Mouse (Mus musculus): ENCODE data around the gene Ccl27a.

The Ccl27a gene

DNA sequence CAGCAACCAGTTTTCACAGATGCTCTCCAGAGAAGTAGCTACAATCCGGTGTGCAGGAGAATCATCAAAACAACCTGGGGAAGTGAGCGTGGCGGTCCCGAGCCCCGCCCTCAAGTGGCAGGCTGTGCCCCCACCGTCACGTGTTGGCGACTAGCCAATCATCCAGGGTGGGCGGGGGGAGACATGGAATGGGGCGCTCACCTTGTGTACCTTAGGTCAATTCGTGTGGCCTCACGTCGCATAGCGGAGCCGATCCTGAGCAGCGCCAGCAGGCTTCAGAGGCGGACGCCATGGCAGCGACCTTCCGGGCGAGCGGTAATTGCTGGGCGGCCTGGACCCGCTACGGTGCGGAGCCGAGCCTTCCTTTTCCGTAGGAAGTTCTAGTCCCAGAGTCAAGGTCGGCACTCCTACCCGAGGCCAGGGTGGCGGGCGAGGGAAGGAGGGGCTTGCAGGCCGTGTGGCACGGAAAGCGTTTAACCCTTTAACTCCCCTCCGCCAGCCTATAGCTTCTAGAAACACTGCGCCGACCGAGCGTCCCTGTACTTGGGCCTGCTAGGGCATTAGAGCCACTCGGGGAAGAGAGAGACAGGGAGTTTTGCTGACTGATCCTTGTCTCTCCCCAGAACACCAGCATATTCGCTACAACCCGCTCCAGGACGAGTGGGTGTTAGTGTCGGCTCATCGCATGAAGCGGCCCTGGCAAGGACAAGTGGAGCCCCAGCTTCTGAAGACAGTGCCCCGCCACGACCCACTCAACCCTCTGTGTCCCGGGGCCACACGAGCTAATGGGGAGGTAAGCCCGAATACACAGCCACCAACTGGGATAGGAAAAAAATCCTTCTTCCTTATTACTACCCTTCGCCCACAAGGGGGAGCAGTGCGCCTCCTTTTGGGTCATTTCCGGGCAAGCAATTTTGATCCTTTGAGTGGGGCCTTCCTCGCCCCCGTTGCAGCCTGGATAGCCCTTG is 18.4 kb downstream of the Ccl27a start, which contains the start of gene Sigmar1:
TSS of gene Sigmar1 (minus strand) at position 820 of the 968 bp plus-strand sequence.
- peak; percentile 95 for DNase-seq (ENCODE audit: low read depth)

DNA sequence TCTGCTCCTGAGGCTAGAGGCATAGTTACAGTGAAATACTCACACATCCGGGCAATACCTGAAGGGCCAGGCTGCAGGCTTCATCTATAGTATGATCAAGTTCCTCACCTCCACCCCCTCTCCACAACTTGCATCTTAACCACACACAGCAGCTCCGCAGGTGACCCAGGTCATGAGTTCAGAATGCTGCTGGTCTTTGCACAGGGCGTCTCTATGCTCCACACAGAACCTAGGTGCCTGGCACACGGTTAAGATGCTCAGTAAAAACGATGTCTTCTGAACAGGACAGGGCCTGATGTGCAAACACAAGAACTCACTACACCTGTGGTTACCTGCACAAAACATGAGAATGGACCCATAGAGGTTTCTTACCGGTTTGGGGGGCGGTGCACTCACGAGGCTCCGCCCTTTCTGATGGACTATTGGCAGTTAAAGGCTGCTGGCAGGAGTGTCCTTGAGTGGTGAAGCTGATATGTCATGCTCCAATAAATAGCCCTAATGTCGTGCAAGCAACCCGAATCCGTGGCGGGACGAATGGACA is 19.2 kb downstream of the Ccl27a start, which contains the start of gene Galt:
TSS of gene Galt (plus strand) at position 432 of the 541 bp plus-strand sequence.
- DNase-seq (ENCODE audit: low read depth) = no peak

DNA sequence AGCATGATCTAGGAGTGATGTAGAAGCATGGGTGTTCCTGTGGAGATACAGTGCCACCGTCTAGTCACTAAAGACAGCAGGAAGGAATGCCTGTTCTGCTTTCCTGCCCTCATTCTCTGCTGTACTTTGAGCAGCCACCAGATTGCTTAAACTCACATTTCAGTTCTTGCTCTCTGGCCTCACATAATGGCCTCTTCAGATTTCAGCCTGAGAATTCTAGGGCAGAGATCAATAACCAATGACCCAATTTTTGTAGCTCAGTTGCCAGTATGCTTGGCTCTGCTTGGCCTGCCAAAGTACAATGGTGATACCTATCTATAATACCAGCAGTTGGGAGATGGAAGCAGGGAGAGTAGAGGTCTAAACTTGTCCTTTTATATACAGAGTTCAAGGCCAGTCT is 29.0 kb downstream of the Ccl27a start:
- no peak for DNase-seq (ENCODE audit: low read depth)

DNA sequence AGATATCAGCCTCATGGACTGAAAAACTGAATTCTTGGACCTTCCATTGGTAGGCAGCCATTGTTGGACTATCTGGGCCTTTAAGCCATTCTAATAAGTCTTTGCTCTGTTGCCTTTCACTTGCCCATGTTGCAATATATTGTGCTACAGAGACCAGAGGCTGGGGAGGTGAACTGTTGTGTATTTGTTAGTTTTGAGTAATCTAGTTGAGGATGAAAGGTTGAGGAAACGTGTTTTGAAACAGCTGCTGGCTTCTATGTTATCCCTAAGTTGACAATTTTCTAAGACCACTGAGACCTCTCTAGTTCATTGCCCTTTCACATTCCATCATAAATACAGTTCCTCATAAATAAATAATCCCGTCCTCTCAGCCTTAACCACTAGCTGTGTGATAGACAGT is 29.9 kb downstream of the Ccl27a start:
- DNase-seq (ENCODE audit: low read depth) = no peak

DNA sequence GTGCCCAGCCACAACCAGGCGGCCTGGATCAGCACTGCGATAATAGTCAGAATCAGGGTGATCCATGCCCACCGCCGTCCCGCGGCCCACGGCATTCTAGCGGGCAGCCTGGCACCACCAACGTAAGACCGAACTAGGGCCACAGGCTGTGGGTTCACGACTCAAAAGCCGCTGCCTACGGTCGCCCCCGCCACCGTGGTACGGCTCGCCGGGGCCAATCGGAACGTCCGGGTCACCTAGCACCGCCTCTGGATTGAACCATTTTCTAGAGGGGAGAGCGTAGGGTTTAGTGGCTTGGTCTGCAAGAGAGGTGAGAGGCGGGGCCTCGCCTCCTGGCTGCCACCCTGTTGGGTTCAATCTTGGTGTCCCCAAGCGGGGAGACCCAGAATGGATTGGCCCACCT is 32.9 kb downstream of the Ccl27a start:
- DNase-seq (ENCODE audit: low read depth) = peak; percentile 95

DNA sequence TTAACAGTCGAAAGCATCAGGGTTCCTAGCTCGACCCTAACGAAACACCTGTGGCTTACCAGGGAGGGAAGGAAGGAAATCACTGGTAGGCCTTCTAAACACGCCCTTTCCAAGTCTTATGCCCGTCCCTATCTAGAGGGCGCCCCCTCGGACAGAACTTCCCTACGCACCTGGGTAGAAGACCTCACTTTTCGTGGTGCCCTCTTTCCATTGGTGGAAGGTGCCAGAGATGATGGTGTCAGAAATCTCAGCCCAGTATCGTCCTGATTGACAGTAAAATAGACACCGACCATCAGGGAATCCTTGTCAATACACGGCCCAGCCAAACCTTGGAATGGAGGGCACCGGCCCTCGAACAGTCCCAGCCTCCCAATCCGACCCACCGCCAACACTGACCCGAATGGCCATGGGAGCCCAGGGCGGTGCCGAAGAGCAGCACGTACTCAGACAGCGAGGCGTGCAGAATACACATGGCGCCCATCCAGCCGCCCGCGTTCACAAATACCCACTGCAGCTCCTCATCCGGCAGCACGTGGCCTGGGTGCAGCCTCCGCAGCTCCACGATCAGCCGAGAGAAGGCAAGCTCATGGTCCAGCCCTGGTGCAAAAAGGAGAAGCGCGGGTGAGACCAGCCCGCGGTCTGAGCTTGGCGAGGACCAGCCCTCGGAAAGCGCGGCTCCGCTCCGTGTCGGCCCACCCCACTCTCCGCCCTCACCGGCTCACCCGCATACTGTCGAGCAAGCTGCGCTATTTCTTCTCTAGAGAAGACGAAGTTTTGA is 33.5 kb downstream of the Ccl27a start:
- DNase-seq (ENCODE audit: low read depth) = peak; percentile 58

DNA sequence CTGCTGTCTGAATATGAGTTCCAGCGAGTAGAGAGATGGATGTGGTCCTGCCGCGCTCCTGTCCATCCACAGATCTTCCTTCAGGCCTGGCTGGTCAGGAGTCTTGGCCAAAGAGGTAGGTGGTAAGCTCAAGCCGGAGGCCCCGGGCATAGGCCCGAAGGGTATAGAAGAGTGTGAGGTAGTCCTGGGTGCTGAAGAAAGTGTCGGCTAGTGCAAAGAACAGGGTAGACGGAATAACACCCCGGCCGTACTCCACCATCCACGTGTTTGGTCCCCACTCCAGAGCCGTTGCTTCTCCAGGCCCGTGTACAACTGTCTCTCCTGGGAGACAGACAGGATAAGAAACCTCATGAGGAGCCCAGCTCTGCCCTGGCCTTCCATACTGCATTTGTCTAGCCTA is 34.8 kb downstream of the Ccl27a start:
- no peak for DNase-seq (ENCODE audit: low read depth)

DNA sequence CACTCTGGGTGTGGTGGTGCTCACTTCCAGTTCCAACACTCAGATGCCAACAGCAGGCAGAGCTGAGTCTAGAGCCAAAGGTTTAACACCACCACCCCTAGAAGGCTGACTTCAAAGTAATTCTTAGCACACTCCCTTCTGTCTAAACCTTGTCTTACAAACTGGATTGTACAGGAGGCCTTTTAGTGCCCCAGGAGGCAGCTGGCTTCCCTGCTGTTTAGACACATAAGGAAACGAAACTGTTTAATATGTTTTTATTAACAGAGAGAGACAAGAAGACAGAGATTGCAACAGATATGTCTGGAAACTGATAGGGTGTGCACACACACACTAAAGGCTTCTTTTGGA is 35.8 kb downstream of the Ccl27a start:
- no peak for DNase-seq (ENCODE audit: low read depth)

DNA sequence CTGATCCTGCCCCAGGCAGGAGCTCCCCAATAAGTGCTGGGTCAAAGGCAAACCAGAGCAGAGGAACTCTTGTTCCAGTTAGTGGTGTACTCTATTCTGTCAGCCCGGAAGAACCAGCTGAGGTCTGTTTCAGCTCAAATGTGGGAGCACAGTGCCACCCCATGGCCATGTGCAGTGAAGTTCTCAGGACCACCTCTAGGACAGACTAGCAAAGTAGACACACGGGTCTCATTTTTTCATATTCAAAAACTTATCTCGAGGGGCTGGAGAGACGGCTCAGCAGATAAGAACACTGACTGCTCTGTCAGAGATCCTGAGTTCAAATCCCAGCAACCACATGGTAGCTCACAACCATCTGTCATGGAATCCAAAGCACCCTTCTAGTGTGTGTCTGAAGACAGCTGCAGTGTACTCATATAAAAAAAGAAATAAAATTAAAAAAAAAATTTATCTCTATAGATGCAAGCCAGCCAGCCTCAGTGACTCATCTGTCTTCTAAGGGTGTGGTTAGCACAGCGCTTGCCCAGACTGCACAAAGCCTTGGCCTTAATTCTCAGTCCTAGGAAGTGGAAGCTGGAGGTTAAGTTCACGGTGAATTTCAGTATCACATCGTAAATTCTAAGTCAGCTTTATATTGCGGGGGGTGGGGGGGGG is 36.3 kb downstream of the Ccl27a start:
- peak; percentile 88 for DNase-seq (ENCODE audit: low read depth)

DNA sequence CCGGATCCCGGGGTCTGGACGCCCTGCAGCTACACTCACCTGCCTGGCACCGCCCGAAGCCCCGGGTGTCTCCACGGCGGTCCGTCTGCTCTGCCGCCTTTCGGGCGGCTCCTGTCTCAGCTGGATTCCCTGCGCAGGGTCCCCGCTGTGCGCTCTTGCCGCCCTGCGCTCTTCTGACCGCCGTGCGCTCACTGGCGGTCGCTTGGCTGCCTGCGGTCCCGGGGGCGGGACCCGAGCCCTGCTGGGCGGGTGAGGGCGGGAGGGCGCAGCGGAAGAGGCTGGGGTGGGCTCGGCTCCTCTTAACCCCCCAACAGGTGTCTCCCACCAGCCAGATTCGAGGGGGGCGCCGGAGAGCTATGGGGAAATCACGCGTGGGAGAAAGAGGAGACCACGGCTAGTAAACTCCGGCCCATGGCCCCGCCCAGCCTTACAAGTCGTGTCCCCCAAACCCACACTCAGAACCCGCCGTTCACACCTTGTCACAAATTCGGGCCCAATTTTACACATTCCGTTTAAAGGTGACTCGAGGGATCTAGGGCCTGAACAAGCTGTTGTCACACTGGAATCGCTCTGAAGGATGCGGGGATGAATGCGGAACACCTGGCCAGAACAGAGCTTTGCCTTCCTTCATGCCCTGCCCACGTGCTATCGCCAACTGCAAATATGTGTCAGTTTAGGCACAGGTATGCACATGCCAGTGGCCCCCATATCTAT is 42.8 kb downstream of the Ccl27a start, which contains the start of gene Arid3c:
TSS of gene Arid3c (minus strand) at position 91 of the 714 bp plus-strand sequence.
- DNase-seq (ENCODE audit: low read depth) = no peak

DNA sequence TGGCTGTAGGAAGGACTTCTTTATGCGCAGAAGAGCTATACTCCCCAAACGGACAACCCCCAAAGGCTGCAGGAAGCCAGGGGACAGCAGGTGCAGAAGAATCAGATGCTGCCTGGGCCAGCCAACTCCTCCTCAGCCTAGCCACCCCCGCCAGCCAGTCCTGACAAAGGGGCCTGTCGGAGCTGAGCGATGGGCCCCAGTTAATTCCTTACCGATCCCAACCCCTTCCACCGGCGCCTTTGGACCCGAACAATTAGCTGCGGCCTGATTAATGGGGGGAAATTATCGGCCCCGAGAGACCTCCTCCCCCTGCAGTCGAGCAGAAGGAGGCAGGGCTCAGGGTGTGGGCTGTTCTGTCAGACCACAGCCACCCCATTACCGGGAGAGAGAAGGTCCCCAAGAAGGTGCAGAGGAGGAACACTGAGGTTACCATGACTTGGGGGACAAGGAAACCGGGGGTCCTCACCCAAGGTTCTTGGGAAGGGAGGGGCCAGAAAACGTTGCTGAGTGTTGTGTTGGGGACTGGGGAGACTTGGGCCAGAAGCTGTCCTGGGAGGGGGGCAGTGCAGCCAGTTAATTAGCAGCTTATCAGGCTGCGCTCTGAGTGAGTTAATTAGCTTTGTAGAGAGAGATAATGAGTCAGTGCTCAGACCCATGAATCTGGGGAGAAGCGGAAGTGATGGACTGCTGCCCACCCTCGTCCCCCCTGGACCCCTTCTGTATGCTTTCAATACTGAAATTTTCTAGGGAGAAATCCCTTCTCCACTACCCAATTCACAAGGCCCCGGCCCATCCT is 47.0 kb downstream of the Ccl27a start:
- DNase-seq (ENCODE audit: low read depth) = no peak

DNA sequence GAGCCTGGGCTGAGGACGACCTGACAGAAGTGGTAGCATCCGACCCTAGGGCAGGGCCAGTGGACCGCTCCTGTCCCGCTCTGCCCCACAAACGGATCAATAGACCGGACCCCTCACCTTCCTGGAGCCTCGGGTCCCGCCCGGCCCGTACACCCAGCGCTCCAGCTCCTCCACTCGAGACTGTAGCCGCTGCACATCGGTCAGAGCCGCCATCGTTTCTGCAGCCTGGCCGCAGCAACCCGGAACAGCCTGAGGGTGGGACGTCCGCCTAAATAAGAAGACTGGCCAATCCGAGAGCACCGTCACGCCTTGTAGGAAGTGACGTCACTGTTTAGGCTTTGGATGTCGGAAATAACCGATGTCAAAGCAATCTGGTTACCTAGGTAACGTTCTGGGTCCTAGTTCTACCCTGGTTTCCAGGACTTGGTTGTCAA is 51.1 kb downstream of the Ccl27a start, which contains the start of gene Dctn3:
TSS of gene Dctn3 (minus strand) at position 253 of the 434 bp plus-strand sequence.
- DNase-seq (ENCODE audit: low read depth) = peak; percentile 93

Data from naive thymus-derived CD4-positive, alpha-beta T cell, adult 2 months (primary cell).